Mouse (Mus musculus) liver, postnatal 0 days (tissue): ENCODE data around the gene Cdc42se1.
A peak's percentile ranks its signal among the peaks of the same experiment; 100 is the strongest.
"Not testable (repeated sequence)": the region's sequence is repeated elsewhere in the genome, so short reads cannot be mapped to it uniquely, and the experiment has no call there.

Experiments used
- CTCF ChIP-seq: sonication (generic); IDR thresholded peaks from 2 replicates; pipeline ENCODE4 v1.5.1; 2016; ENCODE audit warnings: antibody characterized with exemption, low read depth
- EP300 ChIP-seq: IDR thresholded peaks from 2 replicates; pipeline ENCODE4 v1.6.1; 2016; ENCODE audit warnings: antibody characterized with exemption, low read depth, mild to moderate bottlenecking

- peak; percentile 12; the same call in 1 of the 2 replicates for TF ChIP-seq CTCF
- not testable (repeated sequence) for TF ChIP-seq EP300
Observed at GRCm38 (mm10) chr3:95212889-95213608, 15.5 kb upstream of the Cdc42se1 start.
